9 mouse cellular contexts compared by ENCODE assay signal in the genomic region with DNA sequence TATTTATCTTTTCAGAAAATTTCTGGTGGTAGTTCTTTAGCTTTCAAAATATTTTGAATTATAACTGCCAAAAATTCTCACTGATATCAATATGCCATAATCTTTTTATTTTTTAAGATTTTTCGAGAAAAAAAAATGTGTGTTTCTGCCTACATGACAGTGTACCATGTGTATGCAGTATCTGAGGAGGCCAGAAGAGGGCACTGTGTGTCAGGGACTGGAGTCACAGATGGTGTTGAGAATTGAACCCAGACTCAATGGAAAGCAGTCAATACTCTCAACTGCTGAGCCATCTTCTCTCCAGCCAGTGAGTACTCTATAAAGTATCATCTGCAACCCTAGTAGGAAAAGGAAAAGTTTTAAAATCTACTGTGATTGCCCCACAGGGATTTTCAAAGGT. TPM values are rescaled to one million over a fixed set of nuclear protein-coding genes. Genes with fewer than 3 reads are reported as not detected.
A peak's percentile ranks its signal among the peaks of the same experiment; 100 is the strongest.
DNase-seq lines count a peak whose midpoint lies in the region; ATAC-seq and TF ChIP-seq lines count a peak whose summit lies in the region.
"Had no signal": no experiment of that assay in that cellular context is flagged by ENCODE, and none has a peak within 500 bp of the region (broad histone marks: within the 10 kb centered on the region; RNA-seq: fewer than 3 reads in every experiment).

No protein-coding gene starts in this region.

- no peaks in the 10 kb centered on the region for H3K9me3 ChIP-seq in liver, embryonic 12.5 days (replicated peaks)
- H3K9me3 ChIP-seq in liver, embryonic 11.5 days (ENCODE audit: control insufficient read depth, low read length) = no peaks in the 10 kb centered on the region
- H3K9me3 ChIP-seq: heart, embryonic 15.5 days had no signal

- peaks cover 90% of the 10 kb centered on the region for H3K36me3 ChIP-seq in liver, embryonic 12.5 days
- H3K36me3 ChIP-seq in liver, embryonic 11.5 days (ENCODE audit: control insufficient read depth, insufficient read depth, low read length) = peaks cover 37% of the 10 kb centered on the region
- H3K36me3 ChIP-seq in splenic B cell, adult 2 months (ENCODE audit: control insufficient read depth, insufficient read depth, low read length, poor library complexity, severe bottlenecking) = peaks cover 14% of the 10 kb centered on the region

- WGBS in cerebellum, adult 2 months = 85% methylated on average over 1 of the region's 1 CpGs
- WGBS in liver, embryonic 12.5 days (ENCODE audit: insufficient replicate concordance) = 67% methylated on average over 1 of the region's 1 CpGs
- WGBS in liver, embryonic 11.5 days = 83% methylated on average over 1 of the region's 1 CpGs

- no peak for DNase-seq in cerebellum, adult 2 months
- no peak for DNase-seq in cerebellum, adult 8-10 months
- peak; percentile 62 for DNase-seq in liver
- DNase-seq in c-Kit-negative CD71-positive TER-119-positive erythroid progenitor cells, embryonic 14.5 days (ENCODE audit: low read depth, low spot score) = peak; percentile 37
- DNase-seq in liver, embryonic 11.5 days (ENCODE audit: low spot score) = no peak
- peak; percentile 63 for DNase-seq in splenic B cell, adult 2 months (ENCODE audit: low read depth, low spot score)
- DNase-seq in gastrocnemius, postnatal 25 days = no peak

- no peak overlapping the region for H3K4me3 ChIP-seq in cerebellum, adult 2 months (replicated peaks; ENCODE audit: insufficient read depth, low read depth, low read length)
- H3K4me3 ChIP-seq in liver, embryonic 12.5 days = no peak overlapping the region
- H3K4me3 ChIP-seq in liver, embryonic 11.5 days (ENCODE audit: low read depth, low read length) = no peak overlapping the region
- H3K4me3 ChIP-seq: heart, embryonic 15.5 days had no signal

- H3K27me3 ChIP-seq in cerebellum, adult 2 months (ENCODE audit: control insufficient read depth, insufficient read depth, low read length) = no peaks in the 10 kb centered on the region
- H3K27me3 ChIP-seq in liver, embryonic 12.5 days (replicated peaks) = no peaks in the 10 kb centered on the region
- no peaks in the 10 kb centered on the region for H3K27me3 ChIP-seq in liver, embryonic 11.5 days (replicated peaks; ENCODE audit: control insufficient read depth, insufficient read depth, low read length)
- H3K27me3 ChIP-seq in splenic B cell, adult 2 months (ENCODE audit: control insufficient read depth, insufficient read depth, low read length, poor library complexity, severe bottlenecking) = no peaks in the 10 kb centered on the region
- H3K27me3 ChIP-seq: heart, embryonic 15.5 days had no signal

- no peak for ATAC-seq in liver, embryonic 12.5 days
- ATAC-seq in liver, embryonic 11.5 days (replicated peaks; ENCODE audit: low FRiP score) = 0 out of 2 replicates have a peak, but pooled peaks have one; percentile 58

- no peak overlapping the region for H3K27ac ChIP-seq in cerebellum, adult 2 months (ENCODE audit: insufficient read depth, low read length)
- H3K27ac ChIP-seq in liver, embryonic 12.5 days = no peak overlapping the region
- H3K27ac ChIP-seq in liver, embryonic 11.5 days (ENCODE audit: low read depth, low read length) = no peak overlapping the region
- H3K27ac ChIP-seq: heart, embryonic 15.5 days had no signal

- no peak for TF ChIP-seq POLR2A in cerebellum, adult 2 months (IDR thresholded peaks at IDR 0.05; ENCODE audit: borderline replicate concordance, insufficient read depth, low read length)

- TF ChIP-seq CTCF in cerebellum, adult 2 months (IDR thresholded peaks at IDR 0.05; ENCODE audit: borderline replicate concordance, insufficient read depth, low read depth, low read length) = peak; percentile 40; the same call in 1 of the 2 replicates

- H3K9ac ChIP-seq in liver, embryonic 12.5 days = no peak overlapping the region
- no peak overlapping the region for H3K9ac ChIP-seq in liver, embryonic 11.5 days (ENCODE audit: low read depth, low read length)
- H3K9ac ChIP-seq: heart, embryonic 15.5 days had no signal

- no peaks in the 10 kb centered on the region for H3K4me1 ChIP-seq in cerebellum, adult 2 months (ENCODE audit: control insufficient read depth, insufficient read depth, low read length)
- no peaks in the 10 kb centered on the region for H3K4me1 ChIP-seq in liver, embryonic 12.5 days
- no peaks in the 10 kb centered on the region for H3K4me1 ChIP-seq in liver, embryonic 11.5 days (replicated peaks; ENCODE audit: control insufficient read depth, insufficient read depth, low read length)
- H3K4me1 ChIP-seq: heart, embryonic 15.5 days had no signal

- no peak overlapping the region for H3K4me2 ChIP-seq in liver, embryonic 12.5 days
- no peak overlapping the region for H3K4me2 ChIP-seq in liver, embryonic 11.5 days
- H3K4me2 ChIP-seq: heart, embryonic 15.5 days had no signal

RNA-seq across cellular contexts. Expression of a gene that starts 20.8 kb away (rescaled TPM):
- 0.05 and 0.08 TPM in 2 replicates for polyA plus RNA-seq in cerebellum, adult 2 months (2012; rRNA removed)
- polyA plus RNA-seq in liver, embryonic 12.5 days (2016; fragmentation: Nextera tagmentation; extraction: Ambion mirVana) = not detected in 2 replicates
- polyA plus RNA-seq in liver, embryonic 11.5 days (2014; fragmentation: Nextera tagmentation; extraction: Ambion mirVana) = not detected in 2 replicates
- total RNA-seq in gastrocnemius, postnatal 25 days (2021) = not detected

RNA-seq across cellular contexts. Expression of a gene that starts 28.2 kb away (rescaled TPM):
- not detected in 2 replicates for polyA plus RNA-seq in cerebellum, adult 2 months (2012; rRNA removed)
- 0.18 and 0.36 TPM in 2 replicates for polyA plus RNA-seq in liver, embryonic 12.5 days (2016; fragmentation: Nextera tagmentation; extraction: Ambion mirVana)
- 0.58 and 0.78 TPM in 2 replicates for polyA plus RNA-seq in liver, embryonic 11.5 days (2014; fragmentation: Nextera tagmentation; extraction: Ambion mirVana)
- 10 to 100 TPM; 10.2 to 10.3 TPM for total RNA-seq in gastrocnemius, postnatal 25 days (2021)

RNA-seq across cellular contexts. Expression of a gene that starts 35.9 kb away (rescaled TPM):
- not detected in 2 replicates for polyA plus RNA-seq in cerebellum, adult 2 months (2012; rRNA removed)
- 0.12 and 0.42 TPM in 2 replicates for polyA plus RNA-seq in liver, embryonic 12.5 days (2016; fragmentation: Nextera tagmentation; extraction: Ambion mirVana)
- 0.38 and 1.1 TPM in 2 replicates for polyA plus RNA-seq in liver, embryonic 11.5 days (2014; fragmentation: Nextera tagmentation; extraction: Ambion mirVana)
- 100 to 1,000 TPM; 383 to 418 TPM for total RNA-seq in gastrocnemius, postnatal 25 days (2021)

RNA-seq across cellular contexts. Expression of a gene that starts 54.5 kb away (rescaled TPM):
- 0.39 and 1.6 TPM in 2 replicates for polyA plus RNA-seq in cerebellum, adult 2 months (2012; rRNA removed)
- not detected in 2 replicates for polyA plus RNA-seq in liver, embryonic 12.5 days (2016; fragmentation: Nextera tagmentation; extraction: Ambion mirVana)
- not detected in 2 replicates for polyA plus RNA-seq in liver, embryonic 11.5 days (2014; fragmentation: Nextera tagmentation; extraction: Ambion mirVana)
- 1 to 10 TPM in 1 of 2 experiments, under 1 TPM in 1; 0.43 to 1.1 TPM for total RNA-seq in gastrocnemius, postnatal 25 days (2021)
- polyA plus RNA-seq: heart, embryonic 15.5 days had no signal

Comparison
In these comparisons a context has a peak if more than half of its experiments do, and no peak if none do; other contexts are left out.
1. DNase-seq: peak in liver (single experiment), c-Kit-negative CD71-positive TER-119-positive erythroid progenitor cells, embryonic 14.5 days (single experiment) and splenic B cell, adult 2 months (single experiment); none in cerebellum, adult 2 months (0 of 2), cerebellum, adult 8-10 months (single experiment), liver, embryonic 11.5 days (single experiment) and gastrocnemius, postnatal 25 days (single experiment).